Mouse (Mus musculus) midbrain, embryonic 10.5 days (tissue): ENCODE data around the gene Ndufaf3. TPM values are rescaled to one million over a fixed set of nuclear protein-coding genes. Genes with fewer than 3 reads are reported as not detected.
A peak's percentile ranks its signal among the peaks of the same experiment; 100 is the strongest.

Experiments
- DNase-seq: peaks from one replicate; pipeline ENCODE4 v3.0.0-alpha.2; 2017; ENCODE audit warnings: low spot score
- H3K27ac ChIP-seq: fragments of 300-500 bp; sonication (generic); replicated peaks from 2 replicates; pipeline ENCODE4 v1.5.1; 2016; ENCODE audit warnings: mild to moderate bottlenecking
- H3K27me3 ChIP-seq: fragments of 300-500 bp; sonication (generic); 2 replicates; pipeline ENCODE4 v1.6.1; 2016; ENCODE audit warnings: low read depth, mild to moderate bottlenecking; ENCODE audit not compliant: poor library complexity, severe bottlenecking
- H3K36me3 ChIP-seq: fragments of 300-500 bp; sonication (generic); 2 replicates; pipeline ENCODE4 v1.6.1; 2016; ENCODE audit warnings: mild to moderate bottlenecking, moderate library complexity
- H3K4me1 ChIP-seq: fragments of 300-500 bp; sonication (generic); 2 replicates; pipeline ENCODE4 v1.6.1; 2016
- H3K4me3 ChIP-seq: fragments of 300-500 bp; sonication (generic); 2 replicates; pipeline ENCODE4 v1.5.1; 2016; ENCODE audit warnings: mild to moderate bottlenecking, moderate library complexity
- H3K9me3 ChIP-seq: fragments of 300-500 bp; sonication (generic); replicated peaks from 2 replicates; pipeline ENCODE4 v1.6.1; 2016; ENCODE audit warnings: mild to moderate bottlenecking
- WGBS: fragments of 180-500 bp; shearing (Covaris S2); methylation state at CpG from one replicate; pipeline ENCODE4 v1.1.7; 2016; 5-methylcytosine and 5-hydroxymethylcytosine counted together
- polyA plus RNA-seq: library from polyadenylated mRNA; unstranded; fragments of >200 nt; fragmentation: Nextera tagmentation; extraction: Ambion mirVana; gene quantifications from 2 replicates; pipeline ENCODE4 v1.2.1, GENCODE M21; 2016

The Ndufaf3 gene
- polyA plus RNA-seq, 1 experiment from 2014 or later: 47.0 TPM

DNA sequence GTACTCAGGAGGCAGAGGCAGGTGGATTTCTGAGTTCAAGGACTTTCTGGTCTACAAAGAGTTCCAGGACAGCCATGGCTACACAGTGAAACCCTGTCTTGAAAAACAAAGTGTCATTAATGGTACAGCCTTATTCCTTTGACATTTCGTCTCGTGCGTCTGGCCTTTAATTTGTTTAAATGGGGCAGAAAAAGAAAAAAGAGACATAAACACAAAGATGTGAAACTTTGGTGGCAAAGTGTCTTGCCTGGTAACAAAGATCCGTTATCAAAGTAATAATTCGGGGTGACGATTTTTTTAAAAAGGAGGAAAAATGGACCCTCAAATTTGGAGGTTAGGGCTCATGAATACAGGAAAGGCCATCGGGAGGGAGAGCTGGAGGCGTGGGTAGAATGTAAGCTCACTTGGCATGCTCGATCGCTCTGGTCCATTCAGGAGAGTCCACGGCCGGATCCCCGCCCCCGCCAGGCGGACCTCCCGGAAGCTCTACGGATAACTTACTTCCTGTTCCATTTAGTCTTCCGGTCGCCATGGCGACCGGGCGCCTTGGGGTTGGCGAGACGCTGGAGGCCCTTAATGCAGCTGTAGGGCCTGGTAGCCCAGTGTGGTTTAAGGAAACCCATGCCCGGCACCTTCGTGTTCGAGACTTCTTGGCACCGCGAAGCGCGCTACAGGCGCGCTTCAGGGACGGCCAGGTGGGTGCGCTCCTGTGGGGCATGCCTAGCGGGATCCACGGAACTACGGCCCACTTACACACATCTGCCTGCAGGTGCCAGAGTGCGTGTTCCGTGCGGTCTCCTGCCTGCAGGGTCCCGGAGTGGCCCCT is 2.4 kb upstream of the Ndufaf3 start, which contains the start of gene Dalrd3:
TSS of gene Dalrd3 (plus strand) at position 506 of the 826 bp plus-strand sequence.
- Histone ChIP-seq H3K27me3 (no peaks in the 10 kb centered on the region), H3K4me1 (peaks cover 80% of the 10 kb centered on the region), H3K4me3 (peak within 1 kb of the TSS; percentile 80), H3K27ac (peak within 1 kb of the TSS; percentile 83), H3K36me3 (peaks cover 56% of the 10 kb centered on the region), H3K9me3 (no peaks in the 10 kb centered on the region)
- WGBS: 8% methylated on average over 42 of the region's 42 CpGs
- peak; percentile 93 for DNase-seq

- DNase-seq: peak; percentile 12
- Histone ChIP-seq H3K9me3 (no peaks in the 10 kb centered on the region), H3K27ac (peak overlapping the region; percentile 94; the same call in 1 of the 2 replicates), H3K4me3 (peak overlapping the region; percentile 80), H3K4me1 (peaks cover 69% of the 10 kb centered on the region), H3K27me3 (no peaks in the 10 kb centered on the region), H3K36me3 (peaks cover 56% of the 10 kb centered on the region)
- WGBS: 80% methylated on average over 17 of the region's 17 CpGs
These were observed 1.3 kb upstream of the Ndufaf3 start for GRCm38 (mm10) chr9:108568511-108568921.

GRCm38 (mm10) chr9:108567931-108568419 is 741 bp upstream of the Ndufaf3 start:
- H3K4me3 ChIP-seq: peak overlapping the region; percentile 80
- DNase-seq: peak; percentile 43
- no peaks in the 10 kb centered on the region for H3K27me3 ChIP-seq
- peaks cover 64% of the 10 kb centered on the region for H3K4me1 ChIP-seq
- no peaks in the 10 kb centered on the region for H3K9me3 ChIP-seq
- WGBS: 8% methylated on average over 18 of the region's 18 CpGs
- H3K36me3 ChIP-seq: peaks cover 56% of the 10 kb centered on the region
- H3K27ac ChIP-seq: peak overlapping the region; percentile 94

DNA sequence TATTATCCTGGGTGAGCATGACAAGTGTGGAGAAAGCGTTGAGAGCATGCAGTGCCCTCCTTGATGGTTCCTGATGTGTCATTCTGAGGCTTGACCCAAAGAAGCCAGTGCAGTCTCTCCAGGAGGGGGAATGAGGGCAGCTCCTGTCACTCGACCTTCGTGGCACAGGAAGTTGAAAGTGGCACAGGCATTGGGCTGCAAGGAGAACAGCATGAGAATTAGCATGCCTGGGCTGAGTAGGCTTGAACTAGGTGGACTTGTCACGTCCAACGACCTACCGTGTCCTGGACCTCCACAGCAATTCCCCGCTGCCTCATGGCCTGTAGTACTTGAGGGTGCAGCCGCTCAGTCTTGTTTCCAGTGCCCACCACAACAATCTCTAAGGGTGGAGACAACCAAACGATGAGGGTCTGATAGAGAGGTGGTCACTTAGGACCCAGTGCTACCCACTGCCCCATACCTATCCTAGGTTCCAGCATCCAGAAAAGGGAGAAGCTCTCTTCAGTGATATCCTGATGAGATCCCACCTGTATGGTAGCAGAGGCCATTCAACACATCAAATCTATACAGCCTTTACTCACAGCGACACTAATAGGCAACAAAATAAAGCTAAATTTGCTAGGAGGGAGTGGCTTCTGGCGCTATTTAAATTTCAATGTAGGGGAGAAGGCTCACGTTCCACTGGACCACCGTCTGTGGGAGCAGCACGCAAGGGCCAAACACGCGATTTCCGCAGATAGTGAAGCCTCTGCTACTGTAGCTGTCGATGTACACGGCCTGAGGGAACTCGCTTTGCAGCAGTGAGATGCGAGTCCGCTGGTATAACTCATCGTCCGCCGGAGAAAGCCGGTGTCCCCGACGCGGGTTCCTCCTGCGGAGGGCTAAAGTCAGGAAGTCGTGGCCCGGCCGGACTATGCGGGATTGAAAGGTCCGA is 1.1 kb downstream of the Ndufaf3 start:
- 14% methylated on average over 35 of the region's 35 CpGs for WGBS
- H3K9me3 ChIP-seq: no peaks in the 10 kb centered on the region

DNA sequence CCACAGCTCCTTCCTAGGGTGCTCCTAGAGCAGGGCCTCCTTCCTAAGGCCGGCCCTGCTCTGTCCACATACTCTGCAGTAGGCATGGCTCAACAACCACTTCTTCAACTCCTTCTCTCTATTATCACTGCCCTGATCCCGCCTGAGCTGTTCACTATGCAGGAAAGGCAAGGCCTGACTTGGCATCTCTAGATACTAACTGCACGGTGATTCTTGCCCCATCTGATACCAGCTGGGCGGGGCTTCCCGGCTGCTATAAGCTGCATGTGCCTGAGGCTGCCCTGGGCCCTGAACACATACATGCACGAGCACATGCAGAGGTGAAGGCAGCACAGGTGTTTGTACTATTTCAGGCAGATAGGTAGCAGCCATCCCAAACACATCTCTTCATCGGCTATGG is 3.1 kb downstream of the Ndufaf3 start:
- Histone ChIP-seq H3K27ac (no peak overlapping the region), H3K4me3 (no peak overlapping the region), H3K36me3 (peaks cover 56% of the 10 kb centered on the region), H3K4me1 (peaks cover 55% of the 10 kb centered on the region), H3K9me3 (no peaks in the 10 kb centered on the region), H3K27me3 (no peaks in the 10 kb centered on the region)
- WGBS: 92% methylated on average over 7 of the region's 7 CpGs
- no peak for DNase-seq

More for the DNA sequence above, 1.1 kb downstream of the Ndufaf3 start:
- peaks cover 56% of the 10 kb centered on the region for H3K36me3 ChIP-seq
- peak overlapping the region; percentile 80 for H3K4me3 ChIP-seq
- peak overlapping the region; percentile 94 for H3K27ac ChIP-seq
- H3K4me1 ChIP-seq: peaks cover 66% of the 10 kb centered on the region
- no peaks in the 10 kb centered on the region for H3K27me3 ChIP-seq
- peak; percentile 21 for DNase-seq

DNA sequence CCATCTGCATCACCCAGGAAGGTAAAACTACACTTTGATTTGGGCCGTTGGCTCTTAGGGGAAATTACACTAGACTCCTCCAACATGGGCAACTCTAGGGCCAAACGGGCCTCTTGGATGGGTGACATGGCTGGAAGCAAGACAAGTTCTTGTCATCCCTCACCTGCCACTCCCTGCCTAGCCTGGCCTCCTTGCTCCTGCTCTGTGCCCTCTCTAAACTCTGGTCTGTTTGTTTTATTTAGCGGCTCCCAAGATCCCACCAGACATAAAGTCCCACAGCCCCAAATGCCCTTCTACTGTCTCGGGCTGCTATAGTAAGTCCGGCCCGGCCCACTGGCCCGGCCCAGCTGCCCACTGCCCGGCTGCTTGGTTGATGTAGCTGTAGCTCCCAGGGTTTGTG is 3.6 kb downstream of the Ndufaf3 start:
- Histone ChIP-seq H3K9me3 (no peaks in the 10 kb centered on the region), H3K4me1 (peaks cover 50% of the 10 kb centered on the region), H3K36me3 (peaks cover 61% of the 10 kb centered on the region), H3K27me3 (no peaks in the 10 kb centered on the region), H3K4me3 (no peak overlapping the region), H3K27ac (no peak overlapping the region)
- peak; percentile 13 for DNase-seq
- 92% methylated on average over 8 of the region's 8 CpGs for WGBS

GRCm38 (mm10) chr9:108560227-108560841 is 6.9 kb downstream of the Ndufaf3 start, which contains the start of gene Impdh2:
Gene Impdh2, plus strand, starts transcription at chr9:108560286.
- Histone ChIP-seq H3K4me3 (peak within 1 kb of the TSS; percentile 73), H3K9me3 (no peaks in the 10 kb centered on the region), H3K36me3 (peaks cover 86% of the 10 kb centered on the region), H3K27me3 (no peaks in the 10 kb centered on the region), H3K27ac (peak within 1 kb of the TSS; percentile 87), H3K4me1 (peaks cover 21% of the 10 kb centered on the region)
- WGBS: under 1% methylated on average over 53 of the region's 53 CpGs
- DNase-seq: peak; percentile 96

GRCm38 (mm10) chr9:108559169-108559568 is 8.1 kb downstream of the Ndufaf3 start:
- peaks cover 86% of the 10 kb centered on the region for H3K36me3 ChIP-seq

DNA sequence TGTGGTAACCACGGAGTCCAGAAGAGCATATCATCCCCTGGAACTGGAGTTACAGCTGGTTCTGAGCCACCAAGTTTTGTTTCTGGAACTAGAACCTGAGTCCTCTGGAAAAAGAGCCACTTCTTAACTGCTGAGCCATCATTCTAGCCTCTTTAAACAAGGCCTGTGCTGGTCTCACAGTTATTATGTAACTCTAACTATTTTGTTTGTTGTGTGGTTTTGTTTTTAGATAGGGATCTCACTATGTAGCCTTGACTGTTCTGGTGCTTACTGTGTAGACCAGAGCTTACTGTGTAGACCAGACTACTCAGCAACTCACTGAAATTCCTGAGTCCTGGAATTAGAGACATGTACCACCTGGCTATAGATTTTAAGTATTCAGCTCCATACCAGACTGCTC is 20.4 kb downstream of the Ndufaf3 start:
- WGBS: 92% methylated on average over 1 of the region's 1 CpGs
- Histone ChIP-seq H3K27me3 (no peaks in the 10 kb centered on the region), H3K27ac (no peak overlapping the region), H3K4me1 (no peaks in the 10 kb centered on the region), H3K4me3 (no peak overlapping the region), H3K36me3 (peaks cover 96% of the 10 kb centered on the region), H3K9me3 (no peaks in the 10 kb centered on the region)
- no peak for DNase-seq

More at GRCm38 (mm10) chr9:108559169-108559568, 8.1 kb downstream of the Ndufaf3 start:
- peaks cover 21% of the 10 kb centered on the region for H3K4me1 ChIP-seq
- H3K4me3 ChIP-seq: no peak overlapping the region
- no peaks in the 10 kb centered on the region for H3K9me3 ChIP-seq
- peak; percentile 10 for DNase-seq
- H3K27ac ChIP-seq: no peak overlapping the region
- no peaks in the 10 kb centered on the region for H3K27me3 ChIP-seq
- 93% methylated on average over 4 of the region's 4 CpGs for WGBS

- Histone ChIP-seq H3K36me3 (peaks cover 97% of the 10 kb centered on the region), H3K4me3 (no peak overlapping the region), H3K27me3 (no peaks in the 10 kb centered on the region), H3K4me1 (no peaks in the 10 kb centered on the region), H3K9me3 (no peaks in the 10 kb centered on the region), H3K27ac (no peak overlapping the region)
- DNase-seq: no peak
- 94% methylated on average over 3 of the region's 3 CpGs for WGBS
These were observed 21.2 kb downstream of the Ndufaf3 start for GRCm38 (mm10) chr9:108545986-108546385.

GRCm38 (mm10) chr9:108540846-108541245 is 26.4 kb downstream of the Ndufaf3 start:
- H3K9me3 ChIP-seq: no peaks in the 10 kb centered on the region
- no peaks in the 10 kb centered on the region for H3K4me1 ChIP-seq
- no peaks in the 10 kb centered on the region for H3K27me3 ChIP-seq
- H3K4me3 ChIP-seq: no peak overlapping the region
- no peak overlapping the region for H3K27ac ChIP-seq
- no peak for DNase-seq
- peaks cover 99% of the 10 kb centered on the region for H3K36me3 ChIP-seq

- no peaks in the 10 kb centered on the region for H3K9me3 ChIP-seq
- 91% methylated on average over 1 of the region's 1 CpGs for WGBS
- no peak overlapping the region for H3K27ac ChIP-seq
- DNase-seq: no peak
- H3K36me3 ChIP-seq: peaks cover 94% of the 10 kb centered on the region
- no peaks in the 10 kb centered on the region for H3K27me3 ChIP-seq
- H3K4me3 ChIP-seq: no peak overlapping the region
- no peaks in the 10 kb centered on the region for H3K4me1 ChIP-seq
These were observed 35.7 kb downstream of the Ndufaf3 start for GRCm38 (mm10) chr9:108531496-108531895.
